Mouse (Mus musculus): Measurements from ENCODE around the gene Agrn.

- TF ChIP-seq POLR2A (IDR thresholded peaks at IDR 0.05; ENCODE audit: low read depth, low read length) (no peak), SIN3A (IDR thresholded peaks at IDR 0.05; ENCODE audit: low read length) (no peak), EP300 (IDR thresholded peaks at IDR 0.05; ENCODE audit: low read length) (no peak), CTCF (conservative IDR thresholded peaks at IDR 0.05 in 1 of 2, IDR thresholded peaks at IDR 0.05 in 1 of 2; ENCODE audit: low read depth in 2 of 2, low read length in 2 of 2) (no peak), HCFC1 (IDR thresholded peaks at IDR 0.05; ENCODE audit: low read depth, low read length) (no peak), POLR2AphosphoS2 (IDR thresholded peaks at IDR 0.05; ENCODE audit: low read depth, low read length) (no peak), MAX (IDR thresholded peaks at IDR 0.05; ENCODE audit: low read length) (no peak)
These were observed 18.9 kb upstream of the Agrn start for GRCm38 (mm10) chr4:156216196-156216595.
